In the genomic region with DNA sequence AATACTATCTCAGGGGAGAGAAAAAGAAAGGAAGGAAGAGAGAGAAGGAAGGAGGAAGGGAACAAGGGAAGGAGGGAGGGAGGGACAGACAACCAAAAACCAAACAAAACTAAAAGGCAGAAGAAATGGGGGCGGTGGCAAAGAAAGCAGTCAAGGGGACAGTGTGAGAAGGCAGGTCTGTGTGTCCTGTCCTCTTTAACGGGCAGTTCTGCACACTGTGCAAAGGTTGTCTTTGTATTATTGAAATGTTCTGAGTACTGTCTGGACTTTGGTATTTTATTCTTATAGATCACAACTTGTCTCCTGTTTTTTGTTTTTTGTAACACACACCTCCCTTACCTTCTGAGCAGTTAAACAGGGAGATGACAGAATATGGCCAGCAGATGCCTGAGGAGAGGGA, we compare ENCODE assay signal across 36 mouse cellular contexts.
"Had no signal": no experiment of that assay in that cellular context is flagged by ENCODE, and none has a peak within 500 bp of the region (broad histone marks: within the 10 kb centered on the region; RNA-seq: fewer than 3 reads in every experiment).

No protein-coding gene starts in this region.

- H3K27ac ChIP-seq: heart, adult 2 months; heart, embryonic 10.5 days; heart, embryonic 13.5 days; heart, embryonic 15.5 days; hindbrain, embryonic 10.5 days; hindbrain, embryonic 12.5 days; hindbrain, embryonic 13.5 days; hindbrain, embryonic 14.5 days; hindbrain, embryonic 15.5 days; hindbrain, postnatal 0 days; intestine, embryonic 15.5 days; kidney, embryonic 15.5 days; kidney, postnatal 0 days; layer of hippocampus, adult 2 months had no signal

- ATAC-seq: hindbrain, embryonic 16.5 days; hindbrain, postnatal 0 days; inflammation-experienced regulatory T-cells, adult 6 months; intestine, embryonic 15.5 days; intestine, embryonic 16.5 days; intestine, postnatal 0 days had no signal

- DNase-seq: heart, adult 2 months; heart, postnatal 10 days; heart, postnatal 14 days; heart, postnatal 36 days; heart, postnatal 4 days; kidney, adult 11 months; kidney, adult 18-20 months; kidney, adult 2 months; kidney, adult 8-10 months; kidney, adult 9 months; kidney, postnatal 10 days; kidney, postnatal 14 days; kidney, postnatal 25 days; kidney, postnatal 36 days; kidney, postnatal 4 days; layer of hippocampus, adult 9-11 months; layer of hippocampus, postnatal 36 days had no signal

- H3K9me3 ChIP-seq: heart, embryonic 10.5 days; heart, embryonic 12.5 days; heart, embryonic 13.5 days; heart, embryonic 15.5 days; hindbrain, embryonic 12.5 days; hindbrain, embryonic 13.5 days; hindbrain, embryonic 15.5 days; intestine, embryonic 15.5 days; kidney, embryonic 15.5 days had no signal

- H3K36me3 ChIP-seq: heart, embryonic 10.5 days; heart, embryonic 12.5 days; heart, embryonic 13.5 days; heart, embryonic 15.5 days; hindbrain, embryonic 13.5 days; hindbrain, embryonic 15.5 days; intestine, embryonic 15.5 days; kidney, embryonic 15.5 days had no signal

- H3K27me3 ChIP-seq: hindbrain, embryonic 12.5 days; hindbrain, embryonic 13.5 days; hindbrain, embryonic 15.5 days; intestine, embryonic 15.5 days; kidney, embryonic 15.5 days had no signal

- H3K9ac ChIP-seq: heart, embryonic 12.5 days; heart, embryonic 13.5 days; heart, embryonic 15.5 days; hindbrain, embryonic 12.5 days; hindbrain, embryonic 13.5 days; hindbrain, embryonic 14.5 days; hindbrain, embryonic 15.5 days; intestine, embryonic 15.5 days; kidney, embryonic 15.5 days had no signal

- H3K4me2 ChIP-seq: heart, embryonic 11.5 days; heart, embryonic 12.5 days; heart, embryonic 13.5 days; heart, embryonic 15.5 days; hindbrain, embryonic 12.5 days; hindbrain, embryonic 13.5 days; hindbrain, embryonic 14.5 days; hindbrain, embryonic 15.5 days; intestine, embryonic 15.5 days; kidney, embryonic 15.5 days had no signal

- H3K4me3 ChIP-seq: heart, adult 2 months; heart, embryonic 10.5 days; heart, embryonic 12.5 days; heart, embryonic 13.5 days; heart, embryonic 15.5 days; hindbrain, embryonic 10.5 days; hindbrain, embryonic 12.5 days; hindbrain, embryonic 13.5 days; hindbrain, embryonic 15.5 days; intestine, embryonic 15.5 days; kidney, embryonic 15.5 days; layer of hippocampus, adult 2 months had no signal
